Mouse (Mus musculus) right cerebral cortex, postnatal 25 days (tissue): ENCODE results near the gene Exoc3l4.

ENCODE experiments used
- DNase-seq: peaks from one replicate; pipeline ENCODE4 v3.0.0; 2022

Gene Exoc3l4

GRCm38 (mm10) chr12:111454021-111454420, 37.2 kb downstream of the Exoc3l4 start:
- DNase-seq: no peak

- no peak for DNase-seq
Observed at GRCm38 (mm10) chr12:111454543-111455280, 37.9 kb downstream of the Exoc3l4 start.

- no peak for DNase-seq
Observed at GRCm38 (mm10) chr12:111455311-111455846, 38.6 kb downstream of the Exoc3l4 start.

GRCm38 (mm10) chr12:111455860-111456259, 39.0 kb downstream of the Exoc3l4 start:
- DNase-seq: no peak

- DNase-seq: no peak
Observed at GRCm38 (mm10) chr12:111457742-111458141, 40.9 kb downstream of the Exoc3l4 start.

GRCm38 (mm10) chr12:111463570-111463969, 46.8 kb downstream of the Exoc3l4 start:
- DNase-seq: no peak

- no peak for DNase-seq
Observed at GRCm38 (mm10) chr12:111466369-111466768, 49.6 kb downstream of the Exoc3l4 start.

- no peak for DNase-seq
Observed at GRCm38 (mm10) chr12:111468206-111468605, 51.4 kb downstream of the Exoc3l4 start.

- DNase-seq: peak; percentile 56
Observed at GRCm38 (mm10) chr12:111469507-111469906, 52.7 kb downstream of the Exoc3l4 start.

- DNase-seq: no peak
Observed at GRCm38 (mm10) chr12:111471119-111471518, 54.3 kb downstream of the Exoc3l4 start.

- no peak for DNase-seq
Observed at GRCm38 (mm10) chr12:111471721-111472120, 54.9 kb downstream of the Exoc3l4 start.

GRCm38 (mm10) chr12:111472886-111473285, 56.1 kb downstream of the Exoc3l4 start:
- DNase-seq: no peak

GRCm38 (mm10) chr12:111474384-111474783, 57.6 kb downstream of the Exoc3l4 start:
- DNase-seq: no peak

GRCm38 (mm10) chr12:111474893-111475643, 58.3 kb downstream of the Exoc3l4 start:
- DNase-seq: no peak

GRCm38 (mm10) chr12:111478924-111479323, 62.1 kb downstream of the Exoc3l4 start:
- DNase-seq: no peak

GRCm38 (mm10) chr12:111479917-111480316, 63.1 kb downstream of the Exoc3l4 start:
- DNase-seq: no peak
